Mouse (Mus musculus) gastrocnemius, postnatal 14 days (tissue): ENCODE data around the gene Dcp1b. TPM values are rescaled to one million over a fixed set of nuclear protein-coding genes. Genes with fewer than 3 reads are reported as not detected.

ENCODE experiments used
- DNase-seq: peaks from one replicate; pipeline ENCODE4 v3.0.0; 2021; ENCODE audit warnings: mixed read lengths
- intact Hi-C: fragments of 180-260 bp; cut with DNase I; formaldehyde crosslinking; loops from one replicate; pipeline ENCODE4 v1.15.1; 2025; ENCODE audit warnings: low total_unique reads
- total RNA-seq, 2 experiments: library from RNA; stranded (reverse); gene quantifications; 2 replicates each; pipeline ENCODE4 v1.2.3; 2021

Dcp1b gene
- total RNA-seq, 2 experiments from 2014 or later: 4.2 to 4.3 TPM

- DNase-seq: no peak
- intact Hi-C loops: no loop called here
Observed at GRCm38 (mm10) chr6:119224451-119225195, 49.6 kb downstream of the Dcp1b start.

DNA sequence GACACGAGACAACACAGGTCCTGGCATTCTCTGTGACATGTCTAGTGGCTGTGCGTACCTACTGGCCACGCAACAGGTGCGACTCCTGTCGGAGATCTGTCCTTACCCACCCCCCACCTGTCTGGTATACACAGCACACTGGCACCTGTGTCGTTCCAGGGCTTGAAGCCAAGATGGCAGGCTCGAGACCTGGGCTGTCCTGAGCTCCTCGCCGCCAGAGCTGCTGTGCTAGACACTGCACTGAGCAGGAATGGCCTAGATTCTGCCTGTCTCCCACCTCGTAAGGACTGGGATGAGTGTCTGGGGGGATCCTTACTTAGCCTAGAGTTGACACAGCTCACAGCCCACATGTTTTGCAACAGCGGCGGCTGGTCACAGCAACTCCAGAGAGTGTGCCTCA is 50.2 kb downstream of the Dcp1b start:
- DNase-seq: no peak
- intact Hi-C loops: no loop called here

- intact Hi-C loops: no loop called here
- no peak for DNase-seq
Observed at GRCm38 (mm10) chr6:119225731-119226130, 50.7 kb downstream of the Dcp1b start.

GRCm38 (mm10) chr6:119227001-119227400 is 51.9 kb downstream of the Dcp1b start:
- DNase-seq: no peak
- intact Hi-C loops: no loop called here

DNA sequence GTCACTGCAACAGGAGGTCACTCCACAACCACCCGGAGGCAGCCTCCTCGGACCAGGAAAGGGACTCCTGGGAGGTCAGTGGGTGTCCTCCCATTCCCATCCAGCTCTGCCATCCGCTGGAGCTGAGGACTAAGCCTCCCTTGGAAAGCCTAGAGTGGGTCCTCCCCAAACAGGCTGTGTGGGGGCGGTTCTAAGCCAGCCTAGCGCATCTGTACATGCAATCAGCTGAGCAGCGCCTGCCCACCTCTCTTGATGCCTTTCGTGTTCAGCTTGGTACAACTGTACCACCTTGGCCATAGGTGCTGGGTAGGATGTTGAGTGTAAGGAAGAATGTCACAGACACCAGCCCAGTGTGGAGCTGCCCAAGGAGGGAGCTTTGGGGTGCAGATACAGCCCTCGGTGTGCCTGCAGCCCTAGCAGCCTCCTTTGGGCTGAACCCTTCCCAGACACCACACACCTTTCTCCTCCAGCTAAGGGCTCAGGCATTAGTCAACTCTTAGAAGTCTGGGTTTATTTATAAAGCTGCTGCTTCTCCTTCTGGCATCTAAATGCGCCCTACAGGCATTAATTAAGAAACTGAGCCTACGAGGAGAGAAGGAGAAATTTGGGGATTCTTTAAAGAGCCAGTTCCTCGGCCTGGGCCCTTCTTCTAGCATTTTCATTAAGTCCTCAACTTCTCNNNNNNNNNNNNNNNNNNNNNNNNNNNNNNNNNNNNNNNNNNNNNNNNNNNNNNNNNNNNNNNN is 54.0 kb downstream of the Dcp1b start:
- intact Hi-C loops: no loop called here
- DNase-seq: no peak

DNA sequence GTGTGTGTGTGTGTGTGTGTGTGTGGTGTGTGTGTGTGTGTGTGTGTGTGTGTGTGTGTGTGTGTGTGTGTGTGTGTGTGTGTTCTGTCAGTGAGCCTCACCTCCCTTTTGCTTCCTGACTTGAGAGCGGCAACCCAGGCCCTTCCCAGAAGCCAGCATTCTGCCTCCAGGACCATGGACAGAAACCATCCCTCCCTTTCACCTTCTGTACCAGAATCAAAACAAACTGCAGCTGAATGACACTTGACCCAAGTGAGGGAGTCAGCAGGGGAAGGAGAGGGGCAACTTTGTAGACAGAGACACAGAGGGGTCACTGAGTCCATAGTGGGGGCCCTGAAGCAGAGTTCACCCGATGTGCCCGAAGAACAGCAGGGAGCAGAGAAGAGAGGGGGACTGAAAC is 58.0 kb downstream of the Dcp1b start:
- DNase-seq: no peak

GRCm38 (mm10) chr6:119235441-119235840 is 60.4 kb downstream of the Dcp1b start:
- no peak for DNase-seq
- intact Hi-C loops: no loop called here

More for the DNA sequence above, 58.0 kb downstream of the Dcp1b start:
- intact Hi-C loops: no loop called here

- intact Hi-C loops: no loop called here
- no peak for DNase-seq
Observed at GRCm38 (mm10) chr6:119236241-119236640, 61.2 kb downstream of the Dcp1b start, which contains the start of gene Cacna2d4. Gene Cacna2d4, plus strand, starts transcription at chr6:119236526.

GRCm38 (mm10) chr6:119237427-119237989 is 62.5 kb downstream of the Dcp1b start:
- intact Hi-C loops: no loop called here
- peak; percentile 43 for DNase-seq

GRCm38 (mm10) chr6:119239341-119240005 is 64.4 kb downstream of the Dcp1b start:
- DNase-seq: no peak
- intact Hi-C loops: no loop called here

DNA sequence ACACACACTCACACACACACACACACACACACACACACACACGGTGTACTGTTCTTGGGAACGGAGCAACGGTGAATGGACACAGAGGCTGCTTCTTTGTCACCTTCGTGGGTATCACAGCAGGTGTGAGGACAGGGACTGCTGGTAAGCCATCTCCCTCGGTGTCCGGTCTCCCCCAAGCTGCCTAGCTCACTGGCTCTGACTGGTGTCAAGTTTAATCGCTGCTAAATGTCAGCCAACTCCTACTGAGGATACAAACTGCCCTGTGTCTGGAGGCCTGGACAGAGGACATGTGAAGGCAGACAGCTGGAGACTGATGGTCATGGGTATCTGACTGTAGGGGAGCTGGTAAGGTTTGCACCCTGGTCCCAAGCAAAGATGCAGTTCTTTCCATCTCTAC is 65.2 kb downstream of the Dcp1b start:
- intact Hi-C loops: no loop called here

DNA sequence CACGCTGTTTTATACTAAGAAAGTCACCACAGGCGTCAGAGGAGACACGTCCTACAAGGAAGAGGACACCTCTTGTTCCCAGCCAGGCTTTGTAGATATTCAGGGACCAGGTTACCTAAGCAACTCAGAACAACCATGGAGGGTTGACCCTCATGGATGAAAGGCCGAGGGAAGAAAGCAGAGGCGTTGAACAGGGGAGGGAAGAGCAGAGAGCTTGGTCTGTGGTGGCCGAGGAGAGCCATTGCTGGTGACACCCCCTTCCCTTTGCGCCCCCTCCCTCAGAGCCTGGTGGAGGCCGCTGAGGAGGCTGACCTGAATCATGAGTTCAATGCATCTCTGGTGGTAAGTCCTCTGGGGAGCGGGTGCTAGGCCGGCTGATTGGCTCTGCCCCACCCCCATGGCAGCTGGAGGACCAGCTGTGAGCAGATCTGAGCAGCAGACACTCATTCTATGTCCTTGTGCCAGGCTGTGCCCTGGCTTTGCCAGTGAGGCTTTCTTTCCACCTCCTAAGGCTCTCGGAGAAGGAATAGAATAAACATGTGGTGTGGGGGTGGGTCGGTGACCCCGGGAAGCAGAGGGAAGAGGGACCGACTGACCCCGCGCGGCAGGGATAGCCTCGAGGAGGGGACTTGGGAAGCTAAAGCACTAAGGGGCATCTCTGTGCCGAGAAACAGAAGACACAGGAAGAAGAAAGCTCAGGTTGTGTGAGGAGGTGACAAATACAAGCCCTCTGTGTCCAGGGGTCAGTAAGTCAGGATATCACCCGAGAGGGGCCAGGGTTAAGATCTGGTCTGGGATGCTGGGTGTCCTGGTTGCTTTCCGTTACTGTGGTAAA is 66.0 kb downstream of the Dcp1b start:
- peak; percentile 36 for DNase-seq
- intact Hi-C loops: no loop called here

More for the DNA sequence above, 65.2 kb downstream of the Dcp1b start:
- DNase-seq: no peak

- DNase-seq: no peak
- intact Hi-C loops: no loop called here
Observed at GRCm38 (mm10) chr6:119246082-119246481, 71.0 kb downstream of the Dcp1b start.

- no peak for DNase-seq
- intact Hi-C loops: no loop called here
Observed at GRCm38 (mm10) chr6:119248578-119248977, 73.5 kb downstream of the Dcp1b start.

GRCm38 (mm10) chr6:119249726-119250125 is 74.7 kb downstream of the Dcp1b start:
- no peak for DNase-seq
- intact Hi-C loops: no loop called here

DNA sequence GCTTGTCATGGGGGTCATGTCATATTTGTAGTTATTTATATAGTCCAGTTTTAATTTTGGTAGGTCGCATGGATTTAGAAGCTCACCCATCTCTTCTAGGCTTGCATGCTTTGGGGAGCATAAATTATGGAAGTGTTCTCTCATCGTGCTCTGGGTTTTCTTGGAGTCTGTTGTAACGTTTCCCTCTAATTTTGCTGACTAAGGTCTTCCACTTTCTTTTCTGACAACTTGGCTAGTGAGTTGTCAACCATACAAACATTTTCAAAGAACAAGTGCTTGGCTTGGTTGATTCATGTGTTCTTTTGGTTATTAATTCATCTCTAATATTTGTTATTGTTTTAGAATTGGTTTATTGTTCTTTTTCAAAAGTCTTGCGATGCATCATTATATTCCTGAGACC is 76.7 kb downstream of the Dcp1b start:
- intact Hi-C loops: no loop called here
- no peak for DNase-seq
